Mouse (Mus musculus): ENCODE data around the gene Havcr2.

DNA sequence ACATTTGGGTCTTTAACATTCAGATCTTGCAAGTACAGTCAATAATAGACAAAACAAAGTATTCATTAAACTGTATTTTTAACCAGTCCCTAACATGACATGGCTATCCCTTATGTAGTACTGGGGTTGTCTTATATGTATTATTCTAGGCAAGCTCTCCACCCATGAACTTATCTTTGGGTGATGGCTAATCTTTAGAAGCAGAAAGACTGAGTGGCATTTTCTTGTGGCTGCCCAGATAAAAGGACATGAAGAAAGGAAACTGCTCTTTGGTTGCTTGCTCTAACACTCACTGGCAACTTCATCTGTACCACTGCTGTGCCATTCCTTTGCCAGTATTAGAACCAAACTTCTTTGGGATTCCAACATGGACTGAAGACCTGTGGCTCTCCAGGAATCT is 19.4 kb upstream of the Havcr2 start:
- TF ChIP-seq CTCF (IDR thresholded peaks at IDR 0.05; ENCODE audit: borderline replicate concordance, insufficient read depth, low read depth, low read length) = no peak
- TF ChIP-seq POLR2A (IDR thresholded peaks at IDR 0.05; ENCODE audit: borderline replicate concordance, insufficient read depth, low read length) = no peak

Data from cerebellum, adult 2 months (tissue).